Mouse (Mus musculus) adrenal gland, postnatal 36 days (tissue): Measurements from ENCODE around the gene Ift46. TPM values are rescaled to one million over a fixed set of nuclear protein-coding genes. Genes with fewer than 3 reads are reported as not detected.
"Not testable (repeated sequence)": the region's sequence is repeated elsewhere in the genome, so short reads cannot be mapped to it uniquely, and the experiment has no call there.

ENCODE experiments used
- DNase-seq, 2 experiments: peaks; one replicate each; pipeline ENCODE4 v3.0.0; 2021; ENCODE audit warnings: mixed read lengths in 1 of 2
- total RNA-seq, 2 experiments: library from RNA; stranded (reverse); gene quantifications; 2 replicates each; pipeline ENCODE4 v1.2.3; 2021

Gene Ift46
- total RNA-seq, 2 experiments from 2014 or later, result 68.9 to 97.6 TPM

GRCm38 (mm10) chr9:44735886-44736285, 31.8 kb upstream of the Ift46 start:
- no peak for DNase-seq

GRCm38 (mm10) chr9:44736301-44736700, 31.4 kb upstream of the Ift46 start:
- no peak for DNase-seq

- no peak for DNase-seq
Observed at GRCm38 (mm10) chr9:44737240-44737949, 30.3 kb upstream of the Ift46 start.

GRCm38 (mm10) chr9:44740663-44741192, 27.0 kb upstream of the Ift46 start:
- no peak for DNase-seq

GRCm38 (mm10) chr9:44745371-44745770, 22.3 kb upstream of the Ift46 start:
- no peak for DNase-seq

GRCm38 (mm10) chr9:44746666-44747065, 21.0 kb upstream of the Ift46 start:
- no peak for DNase-seq

- DNase-seq, result no peak
Observed at GRCm38 (mm10) chr9:44747341-44747740, 20.4 kb upstream of the Ift46 start.

GRCm38 (mm10) chr9:44748473-44748872, 19.2 kb upstream of the Ift46 start:
- peak in 1 of 2 experiments; percentile 28 for DNase-seq

GRCm38 (mm10) chr9:44760873-44761272, 6.8 kb upstream of the Ift46 start:
- no peak for DNase-seq

GRCm38 (mm10) chr9:44768029-44768394, 304 bp downstream of the Ift46 start:
- not testable (repeated sequence) for DNase-seq

- DNase-seq, result no peak
Observed at GRCm38 (mm10) chr9:44771376-44771775, 3.7 kb downstream of the Ift46 start.

GRCm38 (mm10) chr9:44772392-44772749, 4.7 kb downstream of the Ift46 start:
- DNase-seq, result no peak

GRCm38 (mm10) chr9:44772750-44773651, 5.3 kb downstream of the Ift46 start:
- DNase-seq, result peak; percentile 94 to 97

GRCm38 (mm10) chr9:44792842-44793241, 25.1 kb downstream of the Ift46 start:
- DNase-seq, result no peak

- DNase-seq, result no peak
Observed at GRCm38 (mm10) chr9:44798298-44798697, 30.6 kb downstream of the Ift46 start.

GRCm38 (mm10) chr9:44799102-44799957, 31.6 kb downstream of the Ift46 start, which contains the start of gene Tmem25:
Gene Tmem25, minus strand, starts transcription at chr9:44799307.
- DNase-seq, result peak; percentile 94 to 96

GRCm38 (mm10) chr9:44799958-44800324, 32.2 kb downstream of the Ift46 start:
- no peak for DNase-seq

- DNase-seq, result no peak
Observed at GRCm38 (mm10) chr9:44801669-44802068, 34.0 kb downstream of the Ift46 start.

- peak in 1 of 2 experiments; percentile 48 for DNase-seq
Observed at GRCm38 (mm10) chr9:44802808-44803450, 35.2 kb downstream of the Ift46 start, which contains the start of gene Ttc36. Gene Ttc36, minus strand, starts transcription at chr9:44803072.

- no peak for DNase-seq
Observed at GRCm38 (mm10) chr9:44804678-44805077, 37.0 kb downstream of the Ift46 start.

- no peak for DNase-seq
Observed at GRCm38 (mm10) chr9:44805536-44805935, 37.8 kb downstream of the Ift46 start.
